Mouse (Mus musculus): ENCODE data around the gene Snw1.
A peak's percentile ranks its signal among the peaks of the same experiment; 100 is the strongest.
"Not testable (repeated sequence)": the region's sequence is repeated elsewhere in the genome, so short reads cannot be mapped to it uniquely, and the experiment has no call there.

The Snw1 gene

DNA sequence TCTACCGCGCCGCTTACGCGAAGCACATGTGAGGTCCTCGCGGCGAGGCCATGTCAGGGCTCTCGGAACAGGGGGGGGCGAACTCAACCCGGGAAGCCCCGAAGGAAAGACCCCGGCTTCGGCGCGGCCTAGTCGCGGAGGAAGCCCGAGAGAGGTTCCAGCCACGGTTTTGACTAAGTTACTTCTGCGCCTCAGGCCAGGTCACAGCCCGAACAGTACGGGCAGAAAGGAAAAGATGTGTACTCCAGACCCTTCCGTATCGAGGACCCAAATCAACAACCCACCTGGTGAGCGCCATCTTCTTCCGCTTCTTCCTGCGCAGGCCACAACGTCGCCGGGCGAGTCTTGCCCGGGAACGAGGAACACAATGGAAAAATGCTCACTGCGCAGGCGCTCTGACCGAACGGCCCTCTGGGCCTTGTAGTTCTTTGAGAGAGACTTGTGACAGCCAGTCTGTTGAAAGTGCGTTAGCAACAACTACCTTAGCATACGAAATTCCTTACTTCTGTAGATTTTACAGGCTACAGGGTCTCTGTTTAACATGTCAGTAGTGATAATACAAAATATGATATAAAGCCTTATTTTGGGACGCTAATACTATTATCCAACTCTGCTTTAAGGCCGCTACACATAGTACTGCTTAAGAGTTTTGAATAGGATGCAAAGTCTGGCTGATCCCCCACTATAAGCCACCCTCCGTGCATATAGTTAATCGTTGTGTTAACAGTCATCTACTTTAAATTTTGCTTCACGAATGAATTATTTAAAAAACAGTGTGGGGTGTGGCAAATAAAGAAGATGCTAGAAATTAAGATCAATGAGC is at the start of gene Snw1:
Gene Snw1 (minus strand): TSS at position 311 of the 823 bp plus-strand sequence.
- peak; percentile 94 to 95 for DNase-seq

DNA sequence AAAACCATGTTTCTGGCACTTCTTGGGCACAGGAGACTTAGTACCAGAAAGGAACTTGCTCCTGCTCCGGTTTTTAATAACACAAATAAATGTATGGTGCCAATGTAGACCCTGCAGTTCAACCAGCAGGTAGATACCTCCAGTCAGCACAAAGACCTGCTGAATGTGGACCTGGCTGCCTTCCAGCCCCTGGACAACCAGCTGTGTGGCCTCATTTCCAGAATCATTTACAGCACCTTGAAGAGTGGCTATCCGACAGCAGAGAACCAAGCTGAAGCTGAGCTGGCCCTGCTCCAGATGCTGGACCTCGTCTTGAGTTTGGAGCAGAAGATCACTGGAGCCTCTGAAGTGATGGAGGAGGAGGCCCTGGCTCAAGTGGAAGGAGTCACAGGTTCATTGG is 47.5 kb upstream of the Snw1 start:
- DNase-seq, result peak in 1 of 2 experiments; percentile 2

DNA sequence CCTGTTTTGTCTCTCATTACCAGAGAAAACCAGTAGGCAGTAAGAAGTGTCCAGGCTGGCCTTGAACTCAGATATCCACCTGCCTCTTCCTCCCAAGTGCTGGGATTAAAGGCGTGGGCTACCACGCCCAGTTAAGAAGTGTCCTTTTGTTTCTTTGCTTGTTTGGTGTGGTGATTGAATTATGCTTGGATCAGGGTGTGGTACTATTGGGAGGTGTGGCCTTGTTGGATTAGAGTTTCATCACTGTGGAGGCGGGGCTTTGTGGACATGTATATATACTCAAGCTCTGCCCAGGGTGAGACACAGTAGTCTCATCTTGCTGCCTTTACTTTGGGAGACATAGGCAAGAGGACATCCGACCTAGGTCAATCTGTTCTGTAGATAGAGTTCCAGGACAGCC is 41.9 kb upstream of the Snw1 start, which contains the start of gene Gm8300:
Gene Gm8300 (plus strand): TSS at position 301 of the 400 bp plus-strand sequence.
- DNase-seq, result not testable (repeated sequence)

DNA sequence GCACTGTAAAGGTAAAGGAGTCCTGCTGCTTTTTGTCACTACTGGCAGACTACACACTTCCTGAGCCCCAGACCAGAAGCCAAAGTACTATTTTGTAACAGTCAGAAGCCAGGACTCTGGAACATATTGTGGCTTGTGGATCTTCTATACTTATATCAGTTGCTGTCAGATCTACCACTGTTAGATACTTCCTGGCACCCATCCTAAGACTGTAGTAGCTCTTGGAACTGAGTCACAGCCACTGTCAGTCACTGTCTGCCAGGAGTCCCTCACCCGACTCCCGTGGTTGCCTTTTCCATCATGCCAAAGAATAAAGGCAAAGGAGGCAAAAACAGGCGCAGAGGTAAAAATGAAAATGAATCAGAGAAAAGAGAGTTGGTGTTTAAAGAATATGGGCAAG is 22.3 kb upstream of the Snw1 start, which contains the start of gene Gm5788:
Gene Gm5788 (plus strand): TSS at position 301 of the 400 bp plus-strand sequence.
- not testable (repeated sequence) for DNase-seq

DNA sequence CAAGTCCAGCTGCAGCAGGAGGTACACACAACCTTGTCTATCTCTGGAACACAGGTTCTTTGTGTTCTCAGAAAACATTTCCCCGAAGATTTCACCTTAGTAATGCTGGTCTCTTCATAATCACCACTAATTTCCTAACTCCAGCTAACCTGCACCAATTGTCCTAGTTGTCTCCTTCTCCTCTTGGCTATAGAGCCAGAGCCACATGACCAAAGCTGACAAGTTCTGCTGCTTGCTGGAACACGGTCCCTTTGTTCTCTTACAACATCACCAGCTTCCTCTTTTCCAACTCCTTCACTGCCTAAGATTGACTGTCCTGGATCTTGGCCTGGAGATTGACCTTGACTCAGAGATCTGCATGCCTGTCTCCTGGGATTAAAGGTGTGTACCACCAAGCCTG is 16.6 kb upstream of the Snw1 start:
- DNase-seq, result not testable (repeated sequence)

DNA sequence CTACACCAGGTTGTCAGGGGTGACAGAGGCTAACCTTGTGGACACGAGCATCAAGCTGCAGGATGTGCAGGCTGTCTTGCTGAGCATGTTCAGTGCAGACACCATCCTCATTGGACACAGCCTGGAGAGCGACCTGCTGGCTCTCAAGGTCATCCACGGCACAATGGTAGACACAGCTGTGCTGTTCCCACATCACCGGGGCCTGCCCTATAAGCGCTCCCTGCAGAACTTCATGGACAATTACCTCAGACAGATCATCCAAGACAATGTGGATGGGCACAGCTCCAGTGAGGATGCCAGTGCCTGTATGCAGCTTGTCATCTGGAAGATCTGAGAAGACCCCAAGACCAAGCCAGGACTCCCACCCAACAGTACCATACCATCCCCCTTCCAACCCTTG is 10.4 kb upstream of the Snw1 start:
- DNase-seq, result not testable (repeated sequence)

DNA sequence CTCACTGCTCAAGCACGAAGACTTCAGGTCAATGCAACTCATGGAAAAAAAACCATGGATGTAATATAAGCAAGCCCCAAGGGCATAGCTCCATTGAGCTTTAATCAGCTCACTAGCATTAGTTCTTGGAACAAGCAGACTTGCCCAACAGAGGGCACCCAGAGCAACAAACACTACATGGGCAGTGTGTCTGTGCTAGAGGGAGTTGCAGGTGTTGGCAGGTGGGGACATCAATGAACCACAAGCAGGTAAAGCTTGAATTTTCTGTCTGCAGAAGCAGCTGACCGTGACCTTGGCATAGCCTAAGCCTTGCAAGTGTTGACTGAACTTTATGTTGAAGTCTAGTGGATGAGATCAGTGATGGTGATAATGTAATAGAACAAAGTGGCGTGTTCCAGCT is 2.7 kb upstream of the Snw1 start:
- DNase-seq, result no peak

DNA sequence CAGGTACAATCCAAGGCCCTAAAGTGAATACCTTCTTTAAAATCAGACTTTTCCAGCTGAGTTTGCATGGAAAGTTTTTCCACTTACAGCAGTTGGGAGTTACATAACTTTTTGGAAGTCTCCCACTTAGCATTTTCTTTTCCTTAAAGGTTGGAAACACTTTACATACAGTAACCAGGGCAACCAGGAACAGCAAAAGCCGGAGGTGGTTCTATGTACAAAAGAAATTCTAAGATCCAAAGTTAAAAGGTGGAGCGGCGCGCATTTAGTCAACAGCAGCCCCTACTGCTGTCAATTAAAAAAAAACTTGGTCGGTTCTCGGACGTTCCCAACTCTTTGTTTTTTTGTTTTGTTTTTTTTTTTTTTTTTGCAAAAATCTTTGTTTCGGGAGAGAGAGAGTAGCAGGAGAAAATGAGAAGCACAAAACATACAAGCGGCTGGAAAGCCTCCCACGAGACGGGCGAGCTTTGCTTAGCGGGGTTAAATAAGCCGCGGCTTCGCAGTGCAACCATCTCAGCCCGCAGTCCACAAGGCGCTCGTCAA is 582 bp downstream of the Snw1 start:
- no peak for DNase-seq

DNA sequence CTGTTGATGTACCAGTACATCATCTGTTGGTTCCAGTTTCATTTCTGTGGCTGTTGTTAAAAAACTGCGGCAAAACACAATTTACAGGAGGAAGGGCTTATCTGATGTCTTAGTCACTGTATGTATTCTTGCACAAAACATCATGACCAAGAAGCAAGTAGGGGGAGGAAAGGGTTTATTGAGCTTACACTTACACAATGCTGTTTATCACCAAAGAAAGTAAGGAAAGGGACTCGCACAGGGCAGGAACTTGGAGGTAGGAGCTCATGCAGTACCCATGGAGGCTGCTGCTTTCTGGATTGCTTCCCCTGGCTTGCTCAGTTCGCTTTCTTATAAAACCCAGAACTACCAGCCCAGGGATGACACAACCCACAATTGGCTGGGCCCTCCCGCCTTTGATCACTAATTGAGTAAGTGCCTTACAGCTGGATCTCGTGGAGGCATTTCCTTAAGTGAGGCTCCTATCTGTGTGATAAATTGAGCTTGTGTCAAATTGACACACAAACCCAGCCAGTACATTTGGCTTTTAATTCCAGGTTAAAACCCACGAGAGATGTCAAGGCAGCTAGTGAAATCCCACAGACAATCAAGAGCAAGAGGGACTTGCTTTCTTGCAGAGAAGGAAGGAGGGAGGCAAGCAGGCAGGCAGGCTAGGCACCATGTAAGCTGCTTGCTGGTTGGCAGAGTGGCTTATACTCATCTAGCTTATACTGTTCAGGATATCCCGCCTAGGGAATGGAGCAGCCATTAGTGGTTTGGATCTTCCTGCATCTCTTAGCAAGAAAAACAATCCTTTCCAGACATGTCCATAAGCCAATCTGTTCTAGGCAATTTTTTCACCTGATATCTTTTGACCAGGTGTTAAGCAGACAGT is 1.6 kb downstream of the Snw1 start:
- DNase-seq, result no peak

DNA sequence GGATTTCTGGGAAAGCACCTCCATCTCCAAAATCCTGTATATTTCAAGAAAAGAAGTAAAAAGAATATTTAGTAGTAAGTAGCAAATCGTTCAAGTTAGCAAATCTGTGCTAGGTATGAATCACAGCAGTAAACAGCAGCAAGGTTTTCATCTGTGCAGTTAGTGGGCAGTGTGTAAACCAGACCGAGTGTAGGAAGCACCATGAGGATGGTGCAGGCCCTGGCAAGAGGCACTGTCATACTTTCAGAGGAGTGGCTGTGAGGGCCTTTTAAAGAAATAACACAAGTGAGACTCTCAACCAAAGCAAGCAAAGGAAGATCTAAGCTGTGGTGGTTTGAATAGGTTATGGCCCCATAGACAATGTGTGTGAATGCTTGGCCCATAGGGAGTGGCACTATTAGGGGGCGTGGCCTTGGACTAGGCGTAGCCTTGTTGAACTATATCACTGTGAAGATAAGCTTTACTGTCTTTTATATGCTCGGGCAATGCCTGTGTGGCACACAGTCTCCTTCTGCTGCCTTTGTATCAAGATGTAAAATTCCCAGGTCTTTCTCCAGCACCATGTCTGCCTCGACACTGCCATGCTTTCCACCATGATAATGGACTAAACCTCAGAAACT is 7.3 kb downstream of the Snw1 start:
- no peak for DNase-seq

DNA sequence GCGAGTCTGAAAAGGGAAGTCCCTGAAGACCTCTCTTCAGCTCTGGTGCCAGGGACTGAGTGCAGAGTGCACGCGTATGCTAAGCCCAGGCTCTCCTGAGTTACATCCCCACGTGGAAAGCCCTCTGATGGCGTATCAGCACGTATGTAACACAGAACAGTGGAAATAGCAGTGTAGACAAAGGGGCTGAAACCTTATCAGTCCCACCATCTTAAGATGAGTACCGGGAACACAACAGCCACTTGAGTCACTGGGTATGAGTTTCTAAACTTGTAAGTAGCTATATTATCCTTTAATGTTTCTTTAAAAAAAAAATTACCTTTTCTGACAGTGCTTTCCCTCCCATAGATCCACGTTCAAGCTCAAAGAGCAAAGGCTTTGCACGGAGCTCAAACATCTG is 22.6 kb downstream of the Snw1 start:
- DNase-seq, result no peak

DNA sequence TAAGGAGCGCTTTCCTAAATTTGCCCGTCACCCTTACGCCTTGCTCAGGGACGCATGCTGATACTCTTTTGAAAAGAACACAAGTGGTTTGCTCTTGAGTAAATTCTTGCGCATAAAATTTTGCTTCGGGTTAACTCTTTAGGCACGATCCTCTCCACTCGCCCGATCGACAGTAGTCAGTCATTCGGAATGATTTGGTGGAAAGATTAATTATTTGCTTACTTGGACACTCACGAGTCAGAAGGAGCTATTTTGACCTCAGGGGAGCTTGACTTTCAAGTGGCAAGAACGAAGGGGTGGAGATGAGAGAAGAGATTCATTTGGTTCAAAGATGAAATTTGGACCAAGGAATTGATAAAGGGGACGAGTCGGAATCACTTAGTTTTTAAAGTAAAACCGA is 27.9 kb downstream of the Snw1 start:
- DNase-seq, result no peak

DNA sequence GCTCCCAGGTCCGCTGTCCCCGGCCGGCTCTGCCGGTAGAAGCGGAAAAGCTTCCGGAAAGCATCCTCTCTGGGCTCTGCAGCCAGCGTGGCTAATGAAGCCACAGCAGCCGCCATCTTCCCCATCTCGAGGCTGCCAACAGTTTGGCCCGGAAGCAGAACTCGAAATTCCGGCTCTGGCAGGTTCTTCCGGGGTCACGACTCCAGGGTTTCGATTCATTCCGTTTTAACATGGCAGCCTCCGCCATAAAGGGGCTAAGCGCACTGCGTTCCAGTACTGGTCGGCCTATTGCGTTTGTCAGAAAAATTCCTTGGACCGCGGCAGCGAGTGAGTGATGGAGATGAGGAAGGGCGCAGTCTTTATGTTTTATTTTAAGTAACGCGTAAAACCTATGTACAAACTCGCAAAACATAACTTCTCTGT is 28.4 kb downstream of the Snw1 start, which contains the start of the genes Slirp and Alkbh1:
Gene Slirp (plus strand): TSS at position 197 of the 423 bp plus-strand sequence.
Gene Alkbh1 (minus strand): TSS at position 318 of the 423 bp plus-strand sequence.
- DNase-seq, result peak; percentile 90 to 93

DNA sequence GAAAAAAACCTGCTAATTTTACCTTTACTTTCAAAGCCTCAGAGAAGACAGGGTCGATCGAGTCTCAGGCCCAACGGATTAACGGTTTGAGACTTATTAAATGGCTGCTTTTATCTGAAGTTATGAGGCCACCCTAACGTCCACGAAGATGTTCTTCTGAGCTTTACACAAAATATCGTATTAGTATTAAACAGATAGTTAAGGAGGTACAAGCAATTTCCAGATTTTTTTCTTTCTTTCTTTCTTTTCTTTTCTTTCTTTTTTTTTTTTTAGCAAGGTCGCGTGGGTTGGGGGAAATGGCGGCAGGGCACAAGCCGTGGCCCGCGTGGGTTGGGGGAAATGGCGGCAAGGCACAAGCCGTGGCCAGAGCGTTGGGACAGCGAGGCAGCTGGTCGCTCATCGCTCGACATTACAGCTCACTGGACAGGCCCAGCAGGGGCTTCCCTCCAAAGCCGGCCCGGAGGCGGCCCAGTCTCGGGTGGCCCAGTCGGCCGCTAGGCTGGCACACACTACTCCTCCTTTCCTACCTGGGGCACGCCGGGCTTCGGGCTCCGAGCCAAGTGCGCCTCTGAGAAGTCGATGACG is 28.9 kb downstream of the Snw1 start:
- no peak for DNase-seq

DNA sequence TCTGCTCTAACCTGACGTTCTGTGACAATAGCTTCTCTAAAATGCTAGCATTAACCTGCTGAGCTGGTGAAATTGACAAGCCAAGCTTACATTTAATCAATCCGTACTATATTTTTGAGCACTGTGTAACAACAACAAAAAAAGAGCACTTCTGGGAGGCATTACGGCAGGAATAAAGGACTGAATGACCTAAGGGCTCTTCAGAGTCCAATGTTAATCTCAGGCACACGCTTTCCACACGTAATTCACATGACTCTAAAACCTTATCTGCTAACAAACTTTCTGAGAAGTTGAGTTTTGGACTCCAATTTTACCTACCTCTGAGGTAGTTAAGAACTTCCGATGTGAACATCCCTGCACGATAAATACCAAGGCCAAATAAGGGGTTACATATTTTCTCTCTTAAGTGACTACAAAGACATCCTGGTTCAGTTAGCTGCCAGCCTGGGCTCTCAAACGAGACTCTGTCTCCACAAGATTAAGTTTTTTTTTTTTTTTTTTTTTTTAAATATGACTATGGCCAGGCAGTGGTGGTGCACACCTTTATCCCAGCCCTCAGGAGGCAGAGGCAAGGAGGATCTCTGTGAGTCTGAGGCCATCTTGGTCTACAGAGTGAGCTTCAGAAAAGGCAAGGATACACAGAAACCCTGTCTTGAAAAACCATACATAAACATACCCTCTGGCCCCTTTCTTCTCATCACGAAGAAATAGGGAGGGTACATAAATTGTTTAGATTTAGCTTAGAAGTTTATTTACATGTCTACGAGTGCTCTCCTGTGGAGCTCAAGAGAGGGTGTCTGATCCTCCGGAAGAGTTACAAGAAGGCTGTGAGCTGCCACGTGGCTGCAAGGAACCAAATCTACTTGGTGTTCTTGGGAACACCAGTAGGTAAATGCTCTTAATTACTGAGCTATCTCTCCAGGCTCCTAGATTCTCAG is 29.6 kb downstream of the Snw1 start:
- no peak for DNase-seq

DNA sequence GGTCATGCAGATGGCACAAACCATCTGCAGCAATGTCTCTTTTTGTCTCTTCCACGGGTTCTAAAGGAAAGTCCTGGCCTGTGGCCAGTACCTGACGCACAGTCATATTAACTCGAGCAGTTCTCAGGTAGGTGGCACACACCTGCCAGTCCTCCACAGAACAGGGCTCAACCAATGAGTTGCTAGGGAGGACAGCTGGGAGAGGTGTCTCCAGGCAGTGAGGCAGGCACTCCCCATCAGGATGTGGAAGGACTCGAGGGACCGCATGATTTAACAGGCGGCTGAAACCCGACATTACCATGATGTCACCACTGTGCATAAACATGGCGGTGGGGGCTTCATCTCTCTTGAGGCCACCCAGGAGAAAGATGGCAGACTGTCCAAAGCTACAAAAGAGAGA is 43.2 kb downstream of the Snw1 start:
- no peak for DNase-seq

DNA sequence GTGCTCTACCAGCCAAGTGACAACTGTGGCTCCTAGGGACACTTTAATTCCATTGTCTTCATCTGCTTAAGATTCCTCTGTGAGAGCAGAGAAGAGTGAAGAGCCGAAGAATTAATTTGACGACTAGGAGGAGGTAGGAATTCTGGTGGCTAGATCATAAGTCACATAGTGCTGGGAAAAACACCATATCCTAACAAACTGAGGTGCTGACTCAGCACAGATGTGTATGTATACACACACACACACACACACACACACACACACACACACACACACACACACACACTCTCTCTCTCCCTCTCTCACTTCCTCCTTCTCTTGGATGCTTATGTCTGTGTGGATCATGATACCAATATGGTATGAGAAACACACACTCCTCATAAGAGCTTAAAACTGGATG is 43.8 kb downstream of the Snw1 start:
- DNase-seq, result no peak

DNA sequence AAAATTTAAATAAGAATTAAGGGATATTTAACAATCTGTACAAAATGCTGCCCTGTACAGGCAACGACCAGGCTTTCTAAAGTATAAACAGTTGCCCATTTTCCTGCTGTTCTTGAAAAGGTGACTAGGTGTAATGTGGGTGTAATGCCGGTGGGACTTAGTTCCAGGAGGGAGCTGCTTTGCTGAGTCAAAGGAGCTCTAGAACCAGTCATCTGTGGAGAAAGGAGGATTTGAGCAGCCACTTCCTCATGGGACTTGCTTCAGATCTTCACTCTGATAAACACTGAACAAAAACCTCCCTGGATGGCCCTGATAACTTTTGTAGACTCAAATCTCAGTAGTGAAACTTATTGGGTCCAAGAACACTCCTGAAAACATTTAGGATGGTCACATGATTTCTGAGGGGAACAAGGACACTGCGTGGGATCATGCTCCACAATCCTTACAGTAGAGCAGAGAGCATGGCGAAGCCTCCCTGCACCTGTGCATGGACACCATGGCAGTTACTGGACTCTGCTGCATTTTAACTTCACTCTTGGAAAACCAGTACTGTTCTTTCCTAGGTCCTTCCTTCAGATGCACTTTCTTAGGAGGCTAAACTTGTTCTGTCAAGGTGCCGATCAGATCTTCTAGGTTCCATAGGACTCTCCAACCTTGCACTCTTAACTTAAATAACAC is 45.6 kb downstream of the Snw1 start:
- no peak for DNase-seq

DNA sequence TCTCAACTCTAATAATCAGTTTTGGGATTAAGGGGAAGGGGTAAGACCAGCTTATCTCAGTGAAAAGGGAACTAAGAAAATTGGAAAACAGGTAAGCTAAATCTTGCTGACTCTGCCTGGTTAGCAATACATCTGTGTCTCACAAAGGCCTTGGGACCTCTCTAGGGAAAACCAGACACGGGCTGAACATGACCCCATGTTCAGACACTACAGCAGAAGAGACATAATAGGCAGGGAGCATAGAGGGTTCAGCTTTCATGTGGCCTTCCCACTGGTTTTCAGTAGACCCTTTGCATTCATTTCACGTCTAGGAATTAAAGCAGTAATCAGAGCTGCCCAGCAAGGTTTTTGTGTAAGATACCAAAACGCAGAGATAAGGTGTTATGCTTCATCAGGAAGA is 47.6 kb downstream of the Snw1 start:
- DNase-seq, result no peak

DNA sequence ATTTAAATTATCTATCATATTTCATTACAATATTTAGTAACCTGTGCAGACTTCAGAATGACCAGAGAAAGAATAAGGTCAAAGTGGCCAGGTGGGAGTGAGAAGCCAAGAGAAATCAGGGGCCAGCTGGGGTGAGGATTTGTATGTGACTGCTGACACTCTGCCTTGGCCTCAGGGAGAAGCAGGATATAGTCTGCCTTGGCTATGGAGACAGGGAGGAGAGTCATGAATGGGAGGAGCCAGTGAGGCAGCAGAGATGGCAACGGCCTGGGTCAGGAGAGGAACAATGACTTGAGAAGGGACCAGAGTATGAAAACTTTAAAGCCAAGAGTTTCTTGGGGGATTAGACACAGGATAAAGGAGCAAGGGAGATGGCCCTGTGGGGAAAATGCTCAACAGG is 48.4 kb downstream of the Snw1 start:
- DNase-seq, result no peak

All from cerebellum, postnatal 36 days (tissue).